Mouse (Mus musculus): ENCODE measurements at regions not wholly inside any gene's neighbourhood (a gene's known extent, or its start where the extent isn't known, plus 50 kb on each side); places are given as distances from the start of the nearest gene placed in this dataset.

GRCm38 (mm10) chr10:48663300-48663699, 1125.3 kb downstream of the Grik2 start:
- in situ Hi-C loops (cut with MboI; ENCODE audit: low sequenced_read_pairs in 2 of 2, unreplicated experiment in 2 of 2) = no loop called here
- no peak overlapping the region for H3K4me3 ChIP-seq (ENCODE audit: insufficient read depth in 1 of 2, low read depth in 1 of 2, low read length in 2 of 2, poor library complexity in 1 of 2, severe bottlenecking in 1 of 2)

GRCm38 (mm10) chr10:48645780-48646179, 1142.8 kb downstream of the Grik2 start:
- no peak for TF ChIP-seq ZC3H11A (IDR thresholded peaks at IDR 0.05; ENCODE audit: borderline replicate concordance, low read depth, low read length)
- no peak for TF ChIP-seq ZNF384 (IDR thresholded peaks at IDR 0.05; ENCODE audit: low read depth, low read length)
- TF ChIP-seq CHD2 (IDR thresholded peaks at IDR 0.05; ENCODE audit: low read depth, low read length) = no peak
- TF ChIP-seq HCFC1 (IDR thresholded peaks at IDR 0.05; ENCODE audit: borderline replicate concordance, insufficient read depth, low read length) = no peak
- TF ChIP-seq MAFK (IDR thresholded peaks at IDR 0.05; ENCODE audit: insufficient read depth, low read depth, low read length) = no peak
- DNase-seq (ENCODE audit: low read depth, low spot score) = no peak
- Histone ChIP-seq H3K36me3 (ENCODE audit: control insufficient read depth, insufficient read depth, low read length, poor library complexity, severe bottlenecking) (no peaks in the 10 kb centered on the region), H3K9me3 (ENCODE audit: control insufficient read depth, insufficient read depth, low read depth, low read length) (no peaks in the 10 kb centered on the region), H3K4me1 (ENCODE audit: control insufficient read depth in 2 of 2, insufficient read depth in 2 of 2, low read length in 2 of 2, poor library complexity in 1 of 2) (no peaks in the 10 kb centered on the region), H3K9ac (ENCODE audit: insufficient read depth, low read depth, low read length, poor library complexity, severe bottlenecking) (no peak overlapping the region), H3K27ac (ENCODE audit: insufficient read depth, low read depth, low read length, poor library complexity, severe bottlenecking) (no peak overlapping the region), H3K4me3 (ENCODE audit: insufficient read depth in 1 of 2, low read depth in 1 of 2, low read length in 2 of 2, poor library complexity in 1 of 2, severe bottlenecking in 1 of 2) (no peak overlapping the region)
- in situ Hi-C loops (cut with MboI; ENCODE audit: low sequenced_read_pairs in 2 of 2, unreplicated experiment in 2 of 2) = no loop called here

More at GRCm38 (mm10) chr10:48663300-48663699, 1125.3 kb downstream of the Grik2 start:
- DNase-seq (ENCODE audit: low read depth, low spot score) = peak; percentile 20
- H3K9ac ChIP-seq (ENCODE audit: insufficient read depth, low read depth, low read length, poor library complexity, severe bottlenecking) = no peak overlapping the region
- no peak overlapping the region for H3K27ac ChIP-seq (ENCODE audit: insufficient read depth, low read depth, low read length, poor library complexity, severe bottlenecking)
- no peaks in the 10 kb centered on the region for H3K9me3 ChIP-seq (ENCODE audit: control insufficient read depth, insufficient read depth, low read depth, low read length)
- TF ChIP-seq CHD2 (IDR thresholded peaks at IDR 0.05; ENCODE audit: low read depth, low read length) = no peak
- no peak for TF ChIP-seq ZNF384 (IDR thresholded peaks at IDR 0.05; ENCODE audit: low read depth, low read length)
- TF ChIP-seq ZC3H11A (IDR thresholded peaks at IDR 0.05; ENCODE audit: borderline replicate concordance, low read depth, low read length) = no peak
- TF ChIP-seq HCFC1 (IDR thresholded peaks at IDR 0.05; ENCODE audit: borderline replicate concordance, insufficient read depth, low read length) = no peak
- TF ChIP-seq MAFK (IDR thresholded peaks at IDR 0.05; ENCODE audit: insufficient read depth, low read depth, low read length) = no peak
- no peaks in the 10 kb centered on the region for H3K36me3 ChIP-seq (ENCODE audit: control insufficient read depth, insufficient read depth, low read length, poor library complexity, severe bottlenecking)
- no peaks in the 10 kb centered on the region for H3K4me1 ChIP-seq (ENCODE audit: control insufficient read depth in 2 of 2, insufficient read depth in 2 of 2, low read length in 2 of 2, poor library complexity in 1 of 2)

Measured in ES-E14 (cell line).